Mouse (Mus musculus): Measurements from ENCODE around the gene Dennd6a. TPM values are rescaled to one million over a fixed set of nuclear protein-coding genes. Genes with fewer than 3 reads are reported as not detected.

Dennd6a gene
- total RNA-seq, 1 experiment, result 19.9 TPM

DNA sequence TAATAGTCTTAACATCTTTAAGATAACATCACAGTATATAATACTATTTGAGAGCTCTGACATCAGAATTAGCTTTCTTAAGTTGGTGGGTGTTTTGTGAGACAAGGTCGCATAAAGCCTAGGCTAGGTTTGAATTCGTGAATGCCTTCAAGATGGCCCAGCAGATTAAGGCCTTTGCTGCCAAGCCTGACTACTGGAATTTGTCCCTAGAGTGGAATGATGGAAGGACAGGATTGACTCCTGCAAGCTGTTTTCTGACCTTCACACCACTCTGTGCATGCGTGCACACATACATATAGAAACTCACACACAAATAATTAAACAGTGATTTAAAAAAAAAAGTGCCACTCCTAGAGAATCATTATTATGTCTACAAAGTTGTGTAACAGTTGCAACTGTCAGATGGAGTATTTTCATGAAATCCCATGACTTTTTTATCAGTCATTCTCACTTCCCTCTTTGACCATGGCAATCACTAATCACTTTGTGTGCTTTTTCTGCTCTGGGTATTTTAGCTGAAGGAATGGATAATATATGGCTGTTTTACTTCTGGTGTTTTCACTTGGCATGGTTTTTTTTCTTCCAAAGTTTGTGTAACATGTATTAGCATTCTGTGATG lies 69.5 kb downstream of the Dennd6a start:
- no peak overlapping the region for H3K4me3 ChIP-seq (ENCODE audit: insufficient read depth in 1 of 2, low read depth in 1 of 2, low read length in 2 of 2, poor library complexity in 1 of 2, severe bottlenecking in 1 of 2)
- in situ Hi-C loops (cut with MboI; ENCODE audit: low sequenced_read_pairs in 2 of 2, unreplicated experiment in 2 of 2), result no loop called here
- no peak overlapping the region for H3K27ac ChIP-seq (ENCODE audit: insufficient read depth, low read depth, low read length, poor library complexity, severe bottlenecking)
- no peak for DNase-seq (ENCODE audit: low read depth, low spot score)
- H3K9ac ChIP-seq (ENCODE audit: insufficient read depth, low read depth, low read length, poor library complexity, severe bottlenecking), result no peak overlapping the region
- no peaks in the 10 kb centered on the region; the same call in 1 of the 2 replicates for H3K36me3 ChIP-seq (ENCODE audit: control insufficient read depth, insufficient read depth, low read length, poor library complexity, severe bottlenecking)
- TF ChIP-seq MAFK (IDR thresholded peaks at IDR 0.05; ENCODE audit: insufficient read depth, low read depth, low read length) (no peak), CHD2 (IDR thresholded peaks at IDR 0.05; ENCODE audit: low read depth, low read length) (no peak), HCFC1 (IDR thresholded peaks at IDR 0.05; ENCODE audit: borderline replicate concordance, insufficient read depth, low read length) (no peak), ZNF384 (IDR thresholded peaks at IDR 0.05; ENCODE audit: low read depth, low read length) (no peak), ZC3H11A (IDR thresholded peaks at IDR 0.05; ENCODE audit: borderline replicate concordance, low read depth, low read length) (no peak)
- H3K9me3 ChIP-seq (ENCODE audit: control insufficient read depth, insufficient read depth, low read depth, low read length), result no peaks in the 10 kb centered on the region
- 0 out of 4 replicates have a peak, but pooled peaks cover 0 to 2% of the 10 kb centered on the region in 2 experiments for H3K4me1 ChIP-seq (ENCODE audit: control insufficient read depth in 2 of 2, insufficient read depth in 2 of 2, low read length in 2 of 2, poor library complexity in 1 of 2)

DNA sequence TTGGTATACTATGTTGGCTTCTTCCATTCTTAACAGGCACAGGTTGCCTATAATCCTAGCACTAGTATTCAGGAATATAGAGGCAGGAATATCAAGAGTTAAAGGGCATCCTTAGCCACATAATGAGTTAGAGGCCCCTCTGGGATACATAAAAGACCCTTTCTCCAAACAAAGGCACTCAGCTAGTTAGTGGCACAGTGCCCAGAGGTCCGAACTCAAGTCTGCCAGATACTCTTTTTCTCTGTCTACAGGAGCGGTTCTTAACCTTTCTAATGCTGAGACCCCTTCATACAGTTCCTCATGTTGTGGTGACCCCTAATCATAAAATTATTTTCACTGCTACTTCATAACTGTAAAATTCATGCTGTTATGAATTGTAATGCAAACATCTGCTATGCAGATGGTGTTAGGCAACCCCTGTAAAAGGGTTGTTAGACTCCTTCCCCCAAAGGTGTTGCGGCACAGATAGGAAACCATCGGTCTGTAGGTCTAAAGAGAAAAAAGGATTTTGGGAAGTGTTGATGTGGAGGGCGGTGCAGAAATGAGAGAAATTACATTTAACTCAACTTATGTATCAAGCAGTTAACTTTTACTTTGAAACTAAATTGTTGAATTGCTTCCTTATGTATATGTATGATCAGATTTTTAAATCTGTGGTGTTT lies 72.5 kb downstream of the Dennd6a start:
- no peak overlapping the region for H3K27ac ChIP-seq (ENCODE audit: insufficient read depth, low read depth, low read length, poor library complexity, severe bottlenecking)
- H3K4me3 ChIP-seq (ENCODE audit: insufficient read depth in 1 of 2, low read depth in 1 of 2, low read length in 2 of 2, poor library complexity in 1 of 2, severe bottlenecking in 1 of 2), result no peak overlapping the region
- DNase-seq (ENCODE audit: low read depth, low spot score), result no peak
- in situ Hi-C loops (cut with MboI; ENCODE audit: low sequenced_read_pairs in 2 of 2, unreplicated experiment in 2 of 2), result no loop called here
- H3K36me3 ChIP-seq (ENCODE audit: control insufficient read depth, insufficient read depth, low read length, poor library complexity, severe bottlenecking), result no peaks in the 10 kb centered on the region; the same call in none of the 2 replicates
- H3K9me3 ChIP-seq (ENCODE audit: control insufficient read depth, insufficient read depth, low read depth, low read length), result no peaks in the 10 kb centered on the region
- H3K9ac ChIP-seq (ENCODE audit: insufficient read depth, low read depth, low read length, poor library complexity, severe bottlenecking), result no peak overlapping the region
- TF ChIP-seq HCFC1 (IDR thresholded peaks at IDR 0.05; ENCODE audit: borderline replicate concordance, insufficient read depth, low read length) (no peak), CHD2 (IDR thresholded peaks at IDR 0.05; ENCODE audit: low read depth, low read length) (no peak), MAFK (IDR thresholded peaks at IDR 0.05; ENCODE audit: insufficient read depth, low read depth, low read length) (no peak), ZNF384 (IDR thresholded peaks at IDR 0.05; ENCODE audit: low read depth, low read length) (no peak), ZC3H11A (IDR thresholded peaks at IDR 0.05; ENCODE audit: borderline replicate concordance, low read depth, low read length) (no peak)
- 0 out of 4 replicates have a peak, but pooled peaks cover 0 to under 1% of the 10 kb centered on the region in 2 experiments for H3K4me1 ChIP-seq (ENCODE audit: control insufficient read depth in 2 of 2, insufficient read depth in 2 of 2, low read length in 2 of 2, poor library complexity in 1 of 2)

DNA sequence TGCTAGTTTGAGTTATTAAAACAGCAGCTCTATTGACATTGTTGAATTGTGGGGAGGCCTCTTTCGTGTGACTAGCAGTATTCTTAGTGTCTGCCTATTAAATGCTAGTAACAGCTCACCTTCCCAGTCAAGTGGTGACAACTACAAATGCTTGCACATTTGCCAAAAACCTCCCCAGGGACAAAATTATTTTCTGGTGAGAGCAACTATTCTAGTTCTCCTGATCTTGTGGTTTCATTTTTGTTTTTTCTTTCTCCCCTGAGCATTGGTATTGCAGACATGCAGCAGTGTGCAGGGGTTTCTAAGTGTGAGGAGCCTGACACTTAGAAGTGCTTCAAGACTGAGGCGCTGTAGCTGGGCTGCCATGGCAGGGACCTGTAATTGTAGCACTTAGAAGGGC lies 74.2 kb downstream of the Dennd6a start:
- Histone ChIP-seq H3K4me3 (ENCODE audit: insufficient read depth in 1 of 2, low read depth in 1 of 2, low read length in 2 of 2, poor library complexity in 1 of 2, severe bottlenecking in 1 of 2) (no peak overlapping the region), H3K4me1 (ENCODE audit: control insufficient read depth in 2 of 2, insufficient read depth in 2 of 2, low read length in 2 of 2, poor library complexity in 1 of 2) (0 out of 4 replicates have a peak, but pooled peaks cover 0 to 1% of the 10 kb centered on the region in 2 experiments), H3K9me3 (ENCODE audit: control insufficient read depth, insufficient read depth, low read depth, low read length) (no peaks in the 10 kb centered on the region), H3K9ac (ENCODE audit: insufficient read depth, low read depth, low read length, poor library complexity, severe bottlenecking) (no peak overlapping the region), H3K27ac (ENCODE audit: insufficient read depth, low read depth, low read length, poor library complexity, severe bottlenecking) (no peak overlapping the region), H3K36me3 (ENCODE audit: control insufficient read depth, insufficient read depth, low read length, poor library complexity, severe bottlenecking) (no peaks in the 10 kb centered on the region; the same call in none of the 2 replicates)
- TF ChIP-seq MAFK (IDR thresholded peaks at IDR 0.05; ENCODE audit: insufficient read depth, low read depth, low read length) (no peak), ZNF384 (IDR thresholded peaks at IDR 0.05; ENCODE audit: low read depth, low read length) (no peak), HCFC1 (IDR thresholded peaks at IDR 0.05; ENCODE audit: borderline replicate concordance, insufficient read depth, low read length) (no peak), CHD2 (IDR thresholded peaks at IDR 0.05; ENCODE audit: low read depth, low read length) (no peak), ZC3H11A (IDR thresholded peaks at IDR 0.05; ENCODE audit: borderline replicate concordance, low read depth, low read length) (no peak)
- no peak for DNase-seq (ENCODE audit: low read depth, low spot score)
- in situ Hi-C loops (cut with MboI; ENCODE audit: low sequenced_read_pairs in 2 of 2, unreplicated experiment in 2 of 2), result no loop called here

DNA sequence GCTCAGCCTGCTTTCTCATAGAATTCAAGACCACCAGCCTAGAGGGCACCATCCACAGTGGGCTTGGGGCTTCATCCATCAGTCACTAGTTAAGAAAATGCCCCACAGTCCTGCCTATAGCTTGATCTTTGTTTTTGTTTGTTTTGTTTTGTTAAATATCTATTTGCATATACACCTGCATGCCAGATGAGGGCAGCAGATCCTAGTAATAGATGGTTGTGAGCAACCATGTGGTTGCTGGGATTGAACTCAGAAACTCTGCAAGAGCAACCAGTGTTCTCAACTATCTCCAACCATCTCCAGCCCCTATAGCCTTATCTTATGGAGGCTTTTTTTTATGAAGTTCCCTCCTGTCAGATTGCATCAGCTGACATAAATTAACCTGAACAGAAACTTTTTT lies 78.2 kb downstream of the Dennd6a start:
- no peak overlapping the region for H3K4me3 ChIP-seq (ENCODE audit: insufficient read depth in 1 of 2, low read depth in 1 of 2, low read length in 2 of 2, poor library complexity in 1 of 2, severe bottlenecking in 1 of 2)
- in situ Hi-C loops (cut with MboI; ENCODE audit: low sequenced_read_pairs in 2 of 2, unreplicated experiment in 2 of 2), result no loop called here
- 0 out of 4 replicates have a peak, but pooled peaks cover 0 to 1% of the 10 kb centered on the region in 2 experiments for H3K4me1 ChIP-seq (ENCODE audit: control insufficient read depth in 2 of 2, insufficient read depth in 2 of 2, low read length in 2 of 2, poor library complexity in 1 of 2)
- H3K27ac ChIP-seq (ENCODE audit: insufficient read depth, low read depth, low read length, poor library complexity, severe bottlenecking), result no peak overlapping the region
- H3K36me3 ChIP-seq (ENCODE audit: control insufficient read depth, insufficient read depth, low read length, poor library complexity, severe bottlenecking), result peaks cover 3% of the 10 kb centered on the region
- TF ChIP-seq ZC3H11A (IDR thresholded peaks at IDR 0.05; ENCODE audit: borderline replicate concordance, low read depth, low read length), result no peak
- no peak for TF ChIP-seq MAFK (IDR thresholded peaks at IDR 0.05; ENCODE audit: insufficient read depth, low read depth, low read length)
- TF ChIP-seq HCFC1 (IDR thresholded peaks at IDR 0.05; ENCODE audit: borderline replicate concordance, insufficient read depth, low read length), result no peak
- TF ChIP-seq ZNF384 (IDR thresholded peaks at IDR 0.05; ENCODE audit: low read depth, low read length), result no peak
- no peak for TF ChIP-seq CHD2 (IDR thresholded peaks at IDR 0.05; ENCODE audit: low read depth, low read length)
- H3K9me3 ChIP-seq (ENCODE audit: control insufficient read depth, insufficient read depth, low read depth, low read length), result no peaks in the 10 kb centered on the region
- no peak overlapping the region for H3K9ac ChIP-seq (ENCODE audit: insufficient read depth, low read depth, low read length, poor library complexity, severe bottlenecking)
- DNase-seq (ENCODE audit: low read depth, low spot score), result no peak

Measured in ES-E14 (cell line).